Mouse (Mus musculus) liver, adult 2 months (tissue): ENCODE data around the gene Cdk4. TPM values are rescaled to one million over a fixed set of nuclear protein-coding genes. Genes with fewer than 3 reads are reported as not detected.

Experiments used
- DNase-seq: peaks from one replicate; pipeline ENCODE4 v3.0.0-alpha.2; 2011; ENCODE audit warnings: low read depth, low spot score; ENCODE audit errors: extremely low read depth
- H3K27ac ChIP-seq: fragments of 200-500 bp; replicated peaks from 2 replicates; pipeline ENCODE4 v1.5.1; 2012; ENCODE audit warnings: low read depth, mild to moderate bottlenecking, control low read depth, inconsistent platforms, low read length; ENCODE audit not compliant: insufficient read depth
- H3K27me3 ChIP-seq: fragments of 200-500 bp; 2 replicates; pipeline ENCODE4 v1.6.1; 2012; ENCODE audit warnings: mild to moderate bottlenecking, moderate library complexity, low read length, inconsistent platforms; ENCODE audit not compliant: control insufficient read depth, insufficient read depth
- H3K36me3 ChIP-seq: fragments of 200-500 bp; 2 replicates; pipeline ENCODE4 v1.6.1; 2012; ENCODE audit warnings: low read length, inconsistent platforms; ENCODE audit not compliant: control insufficient read depth, insufficient read depth
- H3K4me1 ChIP-seq: fragments of 200-500 bp; 2 replicates; pipeline ENCODE4 v1.6.1; 2011; ENCODE audit warnings: low read length; ENCODE audit not compliant: control insufficient read depth, insufficient read depth
- H3K4me3 ChIP-seq: fragments of 200-500 bp; 2 replicates; pipeline ENCODE4 v1.5.1; 2011; ENCODE audit warnings: low read depth, mild to moderate bottlenecking, control low read depth, low read length, moderate library complexity; ENCODE audit not compliant: insufficient read depth
- H3K79me2 ChIP-seq: fragments of 200-500 bp; 2 replicates; pipeline ENCODE4 v1.6.1; 2012; ENCODE audit warnings: inconsistent platforms, mild to moderate bottlenecking, low read length, moderate library complexity; ENCODE audit not compliant: control insufficient read depth, insufficient read depth
- H3K9ac ChIP-seq: fragments of 200-500 bp; 2 replicates; pipeline ENCODE4 v1.6.1; 2012; ENCODE audit warnings: low read depth, mild to moderate bottlenecking, control low read depth, inconsistent platforms, low read length
- CTCF ChIP-seq: fragments of 200-500 bp; IDR thresholded peaks from 2 replicates; pipeline ENCODE4 v1.5.1; 2011; ENCODE audit warnings: low read depth, low read length, control low read depth
- POLR2A ChIP-seq: fragments of 200-500 bp; IDR thresholded peaks from 2 replicates; pipeline ENCODE4 v1.6.1; 2011; ENCODE audit warnings: low read length, control low read depth; ENCODE audit not compliant: insufficient read depth; ENCODE audit errors: extremely low read depth
- WGBS: fragments of 180-500 bp; shearing (Covaris S2); methylation state at CpG from one replicate; pipeline ENCODE4 v1.1.7; 2018; 5-methylcytosine and 5-hydroxymethylcytosine counted together
- polyA plus RNA-seq: library from polyadenylated mRNA; depleted of rRNA; stranded (reverse); fragments of >200 nt; gene quantifications from 2 replicates; pipeline ENCODE4 v1.2.3, GENCODE M21; 2012
- total RNA-seq: library from RNA; depleted of rRNA; stranded (reverse); fragments of >200 nt; gene quantifications from 2 replicates; pipeline ENCODE4 v1.2.3, GENCODE M21; 2014

Gene Cdk4
- total and polyA plus RNA-seq, 2 experiments = 37.9 to 58.7 TPM

DNA sequence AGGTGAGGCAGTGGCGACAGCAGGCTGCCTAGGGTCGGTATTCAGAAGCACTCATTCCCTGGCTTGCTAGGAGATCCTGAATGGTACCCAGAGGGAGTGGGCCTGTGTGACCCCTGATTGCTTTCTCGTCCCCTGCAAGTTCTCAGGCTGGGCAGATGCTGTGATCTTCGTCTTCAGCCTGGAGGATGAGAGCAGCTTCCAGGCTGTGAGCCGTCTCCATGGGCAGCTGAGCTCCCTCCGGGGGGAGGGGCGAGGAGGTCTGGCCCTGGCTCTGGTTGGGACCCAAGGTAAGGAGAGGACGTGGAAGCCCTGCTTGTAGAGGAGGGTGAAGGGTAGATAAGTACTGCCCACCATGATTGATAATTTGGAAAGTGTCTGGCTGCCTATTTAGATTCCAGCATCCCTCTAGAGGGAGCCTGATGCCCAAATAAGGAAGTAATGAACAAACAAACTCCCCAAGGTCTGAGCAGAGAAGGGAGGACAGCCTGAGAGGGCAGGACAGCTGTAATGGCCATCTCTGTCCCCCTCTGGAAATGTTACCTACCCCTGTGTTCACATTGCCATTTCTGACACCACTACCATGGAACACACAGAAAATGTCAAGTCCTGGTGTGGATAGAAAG, 20.1 kb downstream of the Cdk4 start:
- Histone ChIP-seq H3K9ac (no peak overlapping the region), H3K79me2 (no peaks in the 10 kb centered on the region), H3K27ac (no peak overlapping the region), H3K27me3 (no peaks in the 10 kb centered on the region), H3K4me3 (no peak overlapping the region), H3K36me3 (no peaks in the 10 kb centered on the region), H3K4me1 (peaks cover 27% of the 10 kb centered on the region)
- no peak for DNase-seq
- 71% methylated on average over 8 of the region's 8 CpGs for WGBS
- TF ChIP-seq POLR2A (no peak), CTCF (no peak)

DNA sequence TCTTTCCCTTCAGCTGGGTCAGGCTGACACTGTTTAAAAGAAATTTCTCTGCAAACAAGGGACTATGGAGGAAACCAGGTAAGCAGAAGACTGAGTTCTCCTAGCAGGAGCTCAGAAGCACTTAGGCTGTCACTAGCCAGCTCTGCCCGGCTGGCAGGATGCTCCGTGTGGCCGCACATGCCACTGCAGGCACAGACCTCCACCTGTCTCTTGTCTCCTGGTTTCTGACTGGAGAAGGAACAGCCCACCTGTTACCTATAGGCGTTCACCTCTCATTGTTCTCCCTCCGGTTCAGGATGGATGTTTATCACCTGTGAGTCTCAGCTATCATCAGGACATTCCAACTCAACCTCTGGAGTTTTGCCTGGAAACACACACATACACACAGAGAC, 20.6 kb downstream of the Cdk4 start:
- Histone ChIP-seq H3K36me3 (no peaks in the 10 kb centered on the region), H3K27me3 (no peaks in the 10 kb centered on the region), H3K9ac (no peak overlapping the region), H3K27ac (no peak overlapping the region), H3K79me2 (no peaks in the 10 kb centered on the region), H3K4me1 (peaks cover 25% of the 10 kb centered on the region), H3K4me3 (no peak overlapping the region)
- TF ChIP-seq CTCF = no peak
- no peak for TF ChIP-seq POLR2A
- no peak for DNase-seq
- WGBS = 73% methylated on average over 5 of the region's 5 CpGs

DNA sequence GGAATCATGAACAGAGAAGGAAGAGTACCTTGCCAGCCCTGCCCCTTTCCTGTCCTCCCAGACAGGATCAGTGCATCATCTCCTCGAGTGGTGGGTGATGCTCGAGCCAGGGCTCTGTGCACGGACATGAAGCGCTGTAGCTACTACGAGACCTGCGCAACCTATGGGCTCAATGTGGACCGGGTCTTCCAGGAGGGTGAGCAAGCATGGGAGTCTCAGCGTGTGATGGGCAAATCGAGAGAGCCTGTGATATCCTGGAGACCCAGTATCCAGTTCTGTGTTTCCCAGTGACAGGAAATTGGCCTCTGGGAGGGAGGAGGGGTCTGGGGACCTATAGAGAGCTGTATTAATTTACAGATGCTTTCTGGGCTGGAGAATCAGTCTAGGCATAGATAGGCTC, 21.7 kb downstream of the Cdk4 start:
- H3K4me3 ChIP-seq = no peak overlapping the region
- H3K4me1 ChIP-seq = peaks cover 24% of the 10 kb centered on the region
- no peak overlapping the region for H3K9ac ChIP-seq
- H3K27ac ChIP-seq = no peak overlapping the region
- H3K36me3 ChIP-seq = no peaks in the 10 kb centered on the region
- DNase-seq = no peak
- TF ChIP-seq POLR2A (no peak), CTCF (no peak)
- WGBS = 86% methylated on average over 9 of the region's 9 CpGs
- H3K27me3 ChIP-seq = no peaks in the 10 kb centered on the region
- no peaks in the 10 kb centered on the region for H3K79me2 ChIP-seq

DNA sequence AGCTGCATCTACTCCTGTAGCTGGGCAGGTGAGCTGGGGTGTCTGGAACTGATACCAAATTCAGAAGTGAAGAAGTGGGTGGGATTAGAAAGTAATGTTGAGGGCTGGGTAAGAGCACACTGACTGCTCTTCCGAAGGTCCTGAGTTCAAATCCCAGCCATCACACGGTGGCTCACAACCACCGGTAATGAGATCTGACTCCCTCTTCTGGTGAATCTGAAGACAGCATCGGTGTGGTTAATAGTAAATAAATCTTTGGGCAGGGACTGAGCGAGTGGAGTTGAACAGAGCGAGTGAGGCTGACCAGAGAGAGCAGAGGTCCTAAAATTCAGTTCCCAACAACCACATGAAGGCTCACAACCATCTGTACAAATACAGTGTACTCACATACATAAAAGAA, 22.3 kb downstream of the Cdk4 start:
- no peak overlapping the region for H3K9ac ChIP-seq
- no peak overlapping the region for H3K4me3 ChIP-seq
- 0 out of 2 replicates have a peak, but pooled peaks cover 3% of the 10 kb centered on the region for H3K27me3 ChIP-seq
- H3K4me1 ChIP-seq = peaks cover 20% of the 10 kb centered on the region
- no peak overlapping the region for H3K27ac ChIP-seq
- no peaks in the 10 kb centered on the region for H3K36me3 ChIP-seq
- H3K79me2 ChIP-seq = no peaks in the 10 kb centered on the region
- DNase-seq = no peak
- WGBS = 74% methylated on average over 6 of the region's 6 CpGs
- peak; percentile 7; the same call in 1 of the 2 replicates for TF ChIP-seq CTCF
- TF ChIP-seq POLR2A = no peak

DNA sequence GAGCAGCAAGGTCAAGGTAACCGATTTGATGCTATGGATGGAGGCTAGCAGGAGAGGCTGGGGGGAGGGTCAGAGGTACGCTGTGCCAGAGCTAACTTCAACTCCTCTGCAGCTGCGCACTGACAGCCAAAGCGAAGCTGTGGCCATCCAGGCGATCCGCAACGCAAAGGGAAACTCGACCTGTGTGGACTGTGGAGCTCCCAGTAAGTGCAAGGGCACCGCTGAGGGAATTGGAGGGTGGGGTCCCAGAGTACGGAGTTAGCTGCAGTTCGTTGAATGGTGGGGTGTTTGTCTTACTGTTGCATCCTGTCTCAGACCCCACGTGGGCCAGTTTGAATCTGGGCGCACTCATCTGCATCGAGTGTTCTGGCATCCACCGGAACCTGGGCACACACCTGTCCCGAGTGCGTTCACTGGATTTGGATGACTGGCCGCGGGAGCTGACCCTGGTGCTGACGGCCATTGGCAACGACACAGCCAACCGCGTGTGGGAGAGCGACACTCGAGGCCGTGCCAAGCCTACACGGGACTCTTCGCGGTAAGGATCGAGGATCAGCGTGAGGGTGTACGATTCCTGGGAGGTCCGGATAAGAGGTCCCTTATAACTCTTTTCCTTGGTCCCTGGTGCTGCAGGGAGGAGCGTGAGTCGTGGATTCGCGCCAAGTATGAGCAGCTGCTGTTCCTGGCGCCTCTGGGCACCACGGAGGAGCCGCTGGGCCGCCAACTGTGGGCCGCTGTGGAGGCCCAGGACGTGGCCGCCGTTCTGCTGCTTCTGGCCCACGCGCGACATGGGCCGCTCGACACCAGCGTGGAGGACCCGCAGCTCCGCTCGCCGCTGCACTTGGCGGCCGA, 27.5 kb downstream of the Cdk4 start:
- Histone ChIP-seq H3K36me3 (no peaks in the 10 kb centered on the region; the same call in 1 of the 2 replicates), H3K27ac (no peak overlapping the region), H3K4me3 (no peak overlapping the region; the same call in 1 of the 2 replicates), H3K27me3 (0 out of 2 replicates have a peak, but pooled peaks cover 3% of the 10 kb centered on the region), H3K4me1 (peaks cover 9% of the 10 kb centered on the region), H3K79me2 (no peaks in the 10 kb centered on the region), H3K9ac (0 out of 2 replicates have a peak overlapping the region, but pooled peaks have one; percentile 5)
- 13% methylated on average over 57 of the region's 57 CpGs for WGBS
- no peak for TF ChIP-seq POLR2A
- DNase-seq = peak; percentile 50
